Mouse (Mus musculus) MEL (cell line): ENCODE measurements around the gene Crb3. TPM values are rescaled to one million over a fixed set of nuclear protein-coding genes. Genes with fewer than 3 reads are reported as not detected.

Experiments used
- DNase-seq: peaks from one replicate; pipeline ENCODE4 v3.0.0; 2011; ENCODE audit warnings: low read depth, low spot score
- H3K27ac ChIP-seq: 2 replicates; pipeline ENCODE4 v1.5.1; 2012; ENCODE audit warnings: low read depth, mild to moderate bottlenecking, control low read depth, low read length, moderate library complexity; ENCODE audit not compliant: control insufficient read depth
- H3K27me3 ChIP-seq, 2 experiments: fragments of 150-350 bp in 1 of 2; sonication (generic) in 1 of 2; 2 replicates each; pipeline ENCODE4 v1.6.1; 2012; ENCODE audit warnings: low read length in 2 of 2, mild to moderate bottlenecking in 2 of 2, improper control_type of control experiment in 1 of 2, moderate library complexity in 1 of 2; ENCODE audit not compliant: insufficient read depth in 2 of 2, control insufficient read depth in 1 of 2
- H3K36me3 ChIP-seq, 2 experiments: 2 replicates each; pipeline ENCODE4 v1.6.1; 2012 to 2014; ENCODE audit warnings: low read length in 2 of 2, improper control_type of control experiment in 1 of 2, inconsistent platforms in 1 of 2, mild to moderate bottlenecking in 1 of 2; ENCODE audit not compliant: insufficient read depth in 2 of 2, control insufficient read depth in 1 of 2
- H3K4me1 ChIP-seq, 2 experiments: fragments of 150-350 bp in 1 of 2; sonication (generic) in 1 of 2; 2 replicates each; pipeline ENCODE4 v1.6.1; 2012; ENCODE audit warnings: low read length in 2 of 2, improper control_type of control experiment in 1 of 2, mild to moderate bottlenecking in 1 of 2; ENCODE audit not compliant: insufficient read depth in 2 of 2, control insufficient read depth in 1 of 2
- H3K4me3 ChIP-seq, 2 experiments: fragments of 150-350 bp in 1 of 2; sonication (generic) in 1 of 2; 2 replicates each; pipeline ENCODE4 v1.5.1; 2012; ENCODE audit warnings: low read depth in 2 of 2, low read length in 2 of 2, mild to moderate bottlenecking in 2 of 2, moderate library complexity in 2 of 2, control low read depth in 1 of 2, improper control_type of control experiment in 1 of 2; ENCODE audit not compliant: control insufficient read depth in 1 of 2, insufficient read depth in 1 of 2
- H3K79me2 ChIP-seq: 2 replicates; pipeline ENCODE4 v1.6.1; 2012; ENCODE audit warnings: mild to moderate bottlenecking, low read length, moderate library complexity; ENCODE audit not compliant: control insufficient read depth, poor library complexity, insufficient read depth
- H3K9ac ChIP-seq: 2 replicates; pipeline ENCODE4 v1.6.1; 2012; ENCODE audit warnings: low read depth, mild to moderate bottlenecking, control low read depth, low read length, moderate library complexity; ENCODE audit not compliant: control insufficient read depth, poor library complexity, severe bottlenecking
- H3K9me3 ChIP-seq: fragments of 150-350 bp; sonication (generic); replicated peaks from 2 replicates; pipeline ENCODE4 v1.6.1; 2012; ENCODE audit warnings: mild to moderate bottlenecking, low read length, improper control_type of control experiment, moderate library complexity; ENCODE audit not compliant: insufficient read depth
- BHLHE40 ChIP-seq: IDR thresholded peaks from 2 replicates; pipeline ENCODE4 v1.6.1; 2012; ENCODE audit warnings: low read depth, mild to moderate bottlenecking, inconsistent platforms, low read length, improper control_type of control experiment, borderline replicate concordance
- CHD1 ChIP-seq: IDR thresholded peaks from 2 replicates; pipeline ENCODE4 v1.6.1; 2012; ENCODE audit warnings: low read depth, mild to moderate bottlenecking, inconsistent platforms, low read length, improper control_type of control experiment
- ELF1 ChIP-seq: IDR thresholded peaks from 2 replicates; pipeline ENCODE4 v1.6.1; 2014; ENCODE audit warnings: low read depth, mild to moderate bottlenecking, inconsistent platforms, low read length, improper control_type of control experiment, moderate library complexity
- EP300 ChIP-seq, 2 experiments: IDR thresholded peaks; 2 replicates each; pipeline ENCODE4 v1.6.1; 2011; ENCODE audit warnings: improper control_type of control experiment in 2 of 2, low read length in 2 of 2, low read depth in 1 of 2, mild to moderate bottlenecking in 1 of 2
- ETS1 ChIP-seq: IDR thresholded peaks from 2 replicates; pipeline ENCODE4 v1.6.1; 2012; ENCODE audit warnings: low read depth, mild to moderate bottlenecking, inconsistent platforms, low read length, improper control_type of control experiment, moderate library complexity
- GABPA ChIP-seq: IDR thresholded peaks from 2 replicates; pipeline ENCODE4 v1.6.1; 2012; ENCODE audit warnings: low read depth, mild to moderate bottlenecking, inconsistent platforms, low read length, improper control_type of control experiment, moderate library complexity
- GATA1 ChIP-seq: IDR thresholded peaks from 2 replicates; pipeline ENCODE4 v1.6.1; 2011; ENCODE audit warnings: low read depth, low read length, improper control_type of control experiment
- HCFC1 ChIP-seq: IDR thresholded peaks from 2 replicates; pipeline ENCODE4 v1.6.1; 2012; ENCODE audit warnings: low read depth, mild to moderate bottlenecking, inconsistent platforms, low read length, improper control_type of control experiment, moderate library complexity
- KAT2A ChIP-seq: conservative IDR thresholded peaks from 2 replicates; pipeline ENCODE4 v1.6.1; 2012; ENCODE audit warnings: low read depth, low read length, improper control_type of control experiment, inconsistent platforms
- MAFK ChIP-seq: IDR thresholded peaks from 2 replicates; pipeline ENCODE4 v1.6.1; 2011; ENCODE audit warnings: low read depth, mild to moderate bottlenecking, low read length, improper control_type of control experiment, borderline replicate concordance
- MAX ChIP-seq: IDR thresholded peaks from 2 replicates; pipeline ENCODE4 v1.6.1; 2011; ENCODE audit warnings: low read length, improper control_type of control experiment
- MEF2A ChIP-seq: IDR thresholded peaks from 2 replicates; pipeline ENCODE4 v1.6.1; 2014; ENCODE audit warnings: low read depth, mild to moderate bottlenecking, inconsistent platforms, low read length, improper control_type of control experiment; ENCODE audit not compliant: poor library complexity, insufficient replicate concordance, severe bottlenecking; ENCODE audit errors: extremely low read depth
- MYC ChIP-seq: IDR thresholded peaks from 2 replicates; pipeline ENCODE4 v1.6.1; 2011; ENCODE audit warnings: low read depth, mild to moderate bottlenecking, low read length, improper control_type of control experiment, moderate library complexity
- NELFE ChIP-seq: IDR thresholded peaks from 2 replicates; pipeline ENCODE4 v1.6.1; 2011; ENCODE audit warnings: low read depth, low read length, improper control_type of control experiment
- POLR2AphosphoS2 ChIP-seq: IDR thresholded peaks from 2 replicates; pipeline ENCODE4 v1.6.1; 2011; ENCODE audit warnings: low read length, improper control_type of control experiment
- RCOR1 ChIP-seq: IDR thresholded peaks from 2 replicates; pipeline ENCODE4 v1.6.1; 2012; ENCODE audit warnings: low read depth, mild to moderate bottlenecking, inconsistent platforms, low read length, improper control_type of control experiment
- TBP ChIP-seq: IDR thresholded peaks from 2 replicates; pipeline ENCODE4 v1.8.0; 2011; ENCODE audit warnings: low read depth, low read length, improper control_type of control experiment
- TCF12 ChIP-seq: IDR thresholded peaks from 2 replicates; pipeline ENCODE4 v1.6.1; 2014; ENCODE audit warnings: low read depth, mild to moderate bottlenecking, inconsistent platforms, low read length, improper control_type of control experiment, moderate library complexity
- UBTF ChIP-seq: IDR thresholded peaks from 2 replicates; pipeline ENCODE4 v1.6.1; 2012; ENCODE audit warnings: low read depth, mild to moderate bottlenecking, inconsistent platforms, low read length, improper control_type of control experiment, moderate library complexity, borderline replicate concordance; ENCODE audit not compliant: insufficient read depth
- ZNF384 ChIP-seq: IDR thresholded peaks from 2 replicates; pipeline ENCODE4 v1.6.1; 2012; ENCODE audit warnings: low read depth, mild to moderate bottlenecking, inconsistent platforms, low read length, improper control_type of control experiment
- polyA plus RNA-seq, 2 experiments: library from polyadenylated mRNA; stranded (reverse) in 1 of 2; unstranded in 1 of 2; fragments of >175 nt in 1 of 2; fragments of >200 nt in 1 of 2; gene quantifications; 2 replicates each; pipeline versions ENCODE4 v1.2.1 to v1.2.4; 2012; ENCODE audit warnings: low replicate concordance in 2 of 2, low read depth in 1 of 2; ENCODE audit not compliant: insufficient read length in 2 of 2, insufficient read depth in 1 of 2, missing spikeins in 1 of 2
- total RNA-seq: library from RNA; depleted of rRNA; stranded (reverse); fragments of 300-350 nt; gene quantifications from 2 replicates; pipeline ENCODE4 v1.2.3, GENCODE M21; 2012; rRNA removed

The Crb3 gene
- total and polyA plus RNA-seq, 3 experiments: 0.19 TPM; not detected in 2

GRCm38 (mm10) chr17:57112768-57113474 lies 54.0 kb downstream of the Crb3 start:
- no peak overlapping the region for H3K27ac ChIP-seq
- TF ChIP-seq MAX: no peak
- TF ChIP-seq GATA1: no peak
- TF ChIP-seq MYC: no peak
- peak; percentile 46; the same call in 1 of the 2 replicates for TF ChIP-seq ETS1
- no peak for TF ChIP-seq ELF1
- TF ChIP-seq TCF12: no peak
- no peak for TF ChIP-seq CHD1
- no peak for TF ChIP-seq MEF2A
- TF ChIP-seq KAT2A: no peak
- no peak for TF ChIP-seq HCFC1
- peak; percentile 94 for TF ChIP-seq RCOR1
- 0 out of 4 replicates have a peak, but pooled peaks have one; percentile 18 to 41 for TF ChIP-seq EP300 (IDR thresholded peaks at IDR 0.05; ENCODE audit: low read depth in 1 of 2, low read length in 2 of 2)
- TF ChIP-seq MAFK: no peak
- no peak for TF ChIP-seq NELFE
- no peak for TF ChIP-seq TBP
- TF ChIP-seq ZNF384: no peak
- no peak for TF ChIP-seq UBTF
- no peak for TF ChIP-seq POLR2AphosphoS2
- no peak for TF ChIP-seq BHLHE40
- TF ChIP-seq GABPA: no peak

More at GRCm38 (mm10) chr17:57112768-57113474, 54.0 kb downstream of the Crb3 start:
- Histone ChIP-seq H3K4me1 (peaks cover 2 to 27% of the 10 kb centered on the region in 2 experiments; a peak in 3 of 4 replicates), H3K27me3 (no peaks in the 10 kb centered on the region; a peak in 2 of 4 replicates), H3K36me3 (peaks cover 0 to 18% of the 10 kb centered on the region in 2 experiments; a peak in 2 of 4 replicates), H3K9me3 (no peaks in the 10 kb centered on the region), H3K4me3 (no peak overlapping the region), H3K9ac (no peak overlapping the region), H3K79me2 (no peaks in the 10 kb centered on the region)
- peak; percentile 37 for DNase-seq

Other genes with a start within 250 kb of the Crb3 start
- gene Rfx2, start 228.1 kb upstream of the Crb3 start, total RNA-seq: 7.5 and 8.7 TPM in 2 replicates
- gene Rfx2, start 228.1 kb upstream of the Crb3 start, polyA plus RNA-seq: 10 to 100 TPM in 1 of 2 experiments, not detected in 1; 29.2 TPM
- not detected in 2 replicates for gene Acsbg2, start 184.7 kb upstream of the Crb3 start, total RNA-seq
- gene Acsbg2, start 184.7 kb upstream of the Crb3 start, polyA plus RNA-seq: not detected
- 0.26 and 0.27 TPM in 2 replicates for gene 1700061G19Rik, start 183.6 kb upstream of the Crb3 start, total RNA-seq
- under 1 TPM in 1 of 2 experiments, not detected in 1; 0.68 TPM for gene 1700061G19Rik, start 183.6 kb upstream of the Crb3 start, polyA plus RNA-seq
- gene Mllt1, start 123.7 kb upstream of the Crb3 start, total RNA-seq: 21.7 and 25.0 TPM in 2 replicates
- 10 to 100 TPM in 1 of 2 experiments, not detected in 1; 63.0 TPM for gene Mllt1, start 123.7 kb upstream of the Crb3 start, polyA plus RNA-seq
- gene Acer1, start 77.0 kb upstream of the Crb3 start, total RNA-seq: not detected in 2 replicates
- gene Acer1, start 77.0 kb upstream of the Crb3 start, polyA plus RNA-seq: under 1 TPM in 1 of 2 experiments, not detected in 1; 0.03 TPM
- 177 TPM in 2 replicates for gene Clpp, start 68.8 kb upstream of the Crb3 start, total RNA-seq
- 100 to 1,000 TPM in 1 of 2 experiments, not detected in 1; 178 TPM for gene Clpp, start 68.8 kb upstream of the Crb3 start, polyA plus RNA-seq
- gene Alkbh7, start 61.8 kb upstream of the Crb3 start, total RNA-seq: 22.5 and 26.4 TPM in 2 replicates
- 10 to 100 TPM in 1 of 2 experiments, not detected in 1; 18.9 TPM for gene Alkbh7, start 61.8 kb upstream of the Crb3 start, polyA plus RNA-seq
- gene Pspn, start 59.1 kb upstream of the Crb3 start, total RNA-seq: not detected in 2 replicates
- 1 to 10 TPM in 1 of 2 experiments, not detected in 1; 1.0 TPM for gene Pspn, start 59.1 kb upstream of the Crb3 start, polyA plus RNA-seq
- gene Gtf2f1, start 47.8 kb upstream of the Crb3 start, total RNA-seq: 116 and 145 TPM in 2 replicates
- 100 to 1,000 TPM in 1 of 2 experiments, not detected in 1; 171 TPM for gene Gtf2f1, start 47.8 kb upstream of the Crb3 start, polyA plus RNA-seq
- 0.08 TPM in 1 of 2 replicates, not detected in the other for gene Gm17949, start 47.6 kb upstream of the Crb3 start, total RNA-seq
- gene Gm17949, start 47.6 kb upstream of the Crb3 start, polyA plus RNA-seq: under 1 TPM in 1 of 2 experiments, not detected in 1; 0.13 TPM
- 89.3 and 104 TPM in 2 replicates for gene Khsrp, start 27.6 kb upstream of the Crb3 start, total RNA-seq
- 100 to 1,000 TPM; 125 to 157 TPM for gene Khsrp, start 27.6 kb upstream of the Crb3 start, polyA plus RNA-seq
- 0.08 and 0.13 TPM in 2 replicates for gene Slc25a41, start 17.5 kb upstream of the Crb3 start, total RNA-seq
- under 1 TPM in 1 of 2 experiments, not detected in 1; 0.15 TPM for gene Slc25a41, start 17.5 kb upstream of the Crb3 start, polyA plus RNA-seq
- gene Slc25a23, start 758 bp downstream of the Crb3 start, total RNA-seq: 4.9 and 5.9 TPM in 2 replicates
- gene Slc25a23, start 758 bp downstream of the Crb3 start, polyA plus RNA-seq: 10 to 100 TPM in 1 of 2 experiments, not detected in 1; 60.8 TPM
- gene Dennd1c, start 19.4 kb downstream of the Crb3 start, total RNA-seq: 3.2 and 3.8 TPM in 2 replicates
- gene Dennd1c, start 19.4 kb downstream of the Crb3 start, polyA plus RNA-seq: 10 to 100 TPM in 1 of 2 experiments, not detected in 1; 20.7 TPM
- gene Tubb4a, start 28.7 kb downstream of the Crb3 start, total RNA-seq: 0.35 and 0.62 TPM in 2 replicates
- gene Tubb4a, start 28.7 kb downstream of the Crb3 start, polyA plus RNA-seq: 1 to 10 TPM in 1 of 2 experiments, not detected in 1; 6.4 TPM
- gene Tnfsf9, start 46.2 kb downstream of the Crb3 start, total RNA-seq: 2.0 and 2.5 TPM in 2 replicates
- 1 to 10 TPM in 1 of 2 experiments, not detected in 1; 3.4 TPM for gene Tnfsf9, start 46.2 kb downstream of the Crb3 start, polyA plus RNA-seq
- not detected in 2 replicates for gene Cd70, start 90.7 kb downstream of the Crb3 start, total RNA-seq
- not detected for gene Cd70, start 90.7 kb downstream of the Crb3 start, polyA plus RNA-seq
- gene Tnfsf14, start 135.1 kb downstream of the Crb3 start, total RNA-seq: not detected in 2 replicates
- gene Tnfsf14, start 135.1 kb downstream of the Crb3 start, polyA plus RNA-seq: not detected
- 0.35 and 0.59 TPM in 2 replicates for gene C3, start 169.0 kb downstream of the Crb3 start, total RNA-seq
- gene C3, start 169.0 kb downstream of the Crb3 start, polyA plus RNA-seq: 1 to 10 TPM in 1 of 2 experiments, not detected in 1; 3.2 TPM
- gene Gpr108, start 189.3 kb downstream of the Crb3 start, total RNA-seq: 21.8 and 22.1 TPM in 2 replicates
- gene Gpr108, start 189.3 kb downstream of the Crb3 start, polyA plus RNA-seq: 10 to 100 TPM in 1 of 2 experiments, not detected in 1; 35.9 TPM
- 8.9 and 10.9 TPM in 2 replicates for gene Trip10, start 190.3 kb downstream of the Crb3 start, total RNA-seq
- 10 to 100 TPM in 1 of 2 experiments, not detected in 1; 20.8 TPM for gene Trip10, start 190.3 kb downstream of the Crb3 start, polyA plus RNA-seq
- 81.8 and 86.7 TPM in 2 replicates for gene Vav1, start 220.0 kb downstream of the Crb3 start, total RNA-seq
- 10 to 100 TPM in 1 of 2 experiments, not detected in 1; 99.6 TPM for gene Vav1, start 220.0 kb downstream of the Crb3 start, polyA plus RNA-seq